Mouse (Mus musculus): ENCODE data around the gene Vmn1r82. TPM values are rescaled to one million over a fixed set of nuclear protein-coding genes. Genes with fewer than 3 reads are reported as not detected.

Gene Vmn1r82
- polyA plus RNA-seq (2015; fragmentation: Nextera tagmentation; extraction: Ambion mirVana) = not detected in 2 replicates

GRCm38 (mm10) chr7:12300130-12300529 is at the start of gene Vmn1r82:
TSS of gene Vmn1r82 (plus strand) at chr7:12300430.

DNA sequence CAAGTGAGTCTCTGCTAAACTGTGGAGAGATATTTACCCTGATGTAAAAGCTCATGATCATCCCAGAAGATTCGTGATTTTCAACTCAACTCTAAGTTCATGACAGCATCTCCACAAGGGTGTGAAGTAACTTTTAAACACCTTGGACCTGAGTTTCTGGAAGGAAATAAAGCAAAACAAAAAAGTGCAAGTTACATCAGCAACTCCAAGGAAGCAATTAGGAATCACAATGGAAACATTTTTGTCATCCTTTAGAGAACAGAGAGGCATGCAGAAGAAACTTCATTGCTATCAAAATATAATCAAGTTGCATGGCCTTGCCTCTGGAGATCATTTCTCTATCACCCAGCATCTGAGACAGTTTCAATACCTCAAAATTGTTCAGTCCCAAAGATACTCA is 32.1 kb upstream of the Vmn1r82 start, which contains the start of gene Vmn1r81:
Gene Vmn1r81 (minus strand): TSS at position 101 of the 400 bp plus-strand sequence.

DNA sequence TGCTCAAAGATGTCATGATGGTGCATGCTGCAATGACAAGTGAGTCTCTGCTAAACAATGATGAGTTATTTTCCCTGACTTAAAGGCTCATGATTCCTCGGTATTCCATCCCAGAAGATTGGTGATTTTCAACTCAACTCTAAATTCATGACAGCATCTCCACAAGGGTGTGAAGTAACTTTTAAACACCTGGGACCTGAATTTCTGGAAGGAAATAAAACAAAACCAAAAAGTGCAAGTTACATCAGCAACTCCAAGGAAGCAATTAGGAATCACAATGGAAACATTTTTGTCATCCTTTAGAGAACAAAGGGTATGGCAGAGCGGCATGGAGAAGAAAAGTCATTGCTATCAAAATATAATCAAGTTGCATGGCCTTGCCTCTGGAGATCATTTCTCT is 29.2 kb downstream of the Vmn1r82 start, which contains the start of gene Vmn1r83:
Gene Vmn1r83 (minus strand): TSS at position 101 of the 400 bp plus-strand sequence.

Other genes with a start within 250 kb of the Vmn1r82 start
- gene Vmn1r78, start 150.2 kb upstream of the Vmn1r82 start, polyA plus RNA-seq (2015; fragmentation: Nextera tagmentation; extraction: Ambion mirVana) = not detected in 2 replicates
- gene Vmn1r79, start 129.2 kb upstream of the Vmn1r82 start, polyA plus RNA-seq (2015; fragmentation: Nextera tagmentation; extraction: Ambion mirVana) = not detected in 2 replicates
- not detected in 2 replicates for gene Vmn1r80, start 111.1 kb upstream of the Vmn1r82 start, polyA plus RNA-seq (2015; fragmentation: Nextera tagmentation; extraction: Ambion mirVana)
- not detected in 2 replicates for gene Vmn1r81, start 32.2 kb upstream of the Vmn1r82 start, polyA plus RNA-seq (2015; fragmentation: Nextera tagmentation; extraction: Ambion mirVana)
- not detected in 2 replicates for gene Vmn1r83, start 29.1 kb downstream of the Vmn1r82 start, polyA plus RNA-seq (2015; fragmentation: Nextera tagmentation; extraction: Ambion mirVana)
- not detected in 2 replicates for gene Vmn1r84, start 68.8 kb downstream of the Vmn1r82 start, polyA plus RNA-seq (2015; fragmentation: Nextera tagmentation; extraction: Ambion mirVana)
- 0.89 and 1.2 TPM in 2 replicates for gene Zfp551, start 122.3 kb downstream of the Vmn1r82 start, polyA plus RNA-seq (2015; fragmentation: Nextera tagmentation; extraction: Ambion mirVana)
- 3.4 and 4.8 TPM in 2 replicates for gene Zfp606, start 177.9 kb downstream of the Vmn1r82 start, polyA plus RNA-seq (2015; fragmentation: Nextera tagmentation; extraction: Ambion mirVana)
- not detected in 2 replicates for gene 2900092C05Rik, start 212.1 kb downstream of the Vmn1r82 start, polyA plus RNA-seq (2015; fragmentation: Nextera tagmentation; extraction: Ambion mirVana)

All from spleen, postnatal 0 days (tissue).